Mouse (Mus musculus) embryonic fibroblast, embryonic 13.5 days (primary cell): ENCODE results near the gene Crlf1.

Experiments
- CTCF ChIP-seq: IDR thresholded peaks from 2 replicates; pipeline ENCODE4 v1.5.1; 2011; ENCODE audit warnings: mild to moderate bottlenecking, control low read depth, low read length, moderate library complexity, borderline replicate concordance; ENCODE audit not compliant: insufficient read depth
- POLR2A ChIP-seq: IDR thresholded peaks from 2 replicates; pipeline ENCODE4 v1.6.1; 2011; ENCODE audit warnings: low read depth, mild to moderate bottlenecking, control low read depth, low read length, moderate library complexity

DNA sequence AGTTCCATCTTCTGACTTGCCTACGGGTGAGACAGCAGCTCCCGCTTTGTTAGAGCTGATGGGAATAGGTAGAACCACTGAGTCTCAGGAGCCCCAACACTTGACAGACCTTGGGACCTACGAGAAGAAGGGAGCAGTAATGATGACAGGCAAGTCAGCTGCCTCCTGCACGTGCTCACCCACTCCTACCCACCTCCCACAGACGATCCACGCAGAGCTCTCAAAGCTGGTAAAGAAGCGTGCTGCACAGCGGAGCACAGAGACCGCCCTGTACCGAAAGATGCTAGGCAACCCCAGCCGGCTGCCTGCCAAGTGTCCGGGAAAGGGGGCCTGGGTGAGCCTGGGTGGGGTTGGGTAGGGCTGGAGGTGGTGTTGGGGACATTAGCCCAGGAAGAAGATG, 41.3 kb downstream of the Crlf1 start:
- TF ChIP-seq CTCF (no peak), POLR2A (no peak)
